Mouse (Mus musculus) lung, adult 2 months (tissue): ENCODE results near the gene Peak1.

Experiments used
- CTCF ChIP-seq: fragments of 200-500 bp; IDR thresholded peaks from 2 replicates; pipeline ENCODE4 v1.5.1; 2011; ENCODE audit warnings: mild to moderate bottlenecking, low read length, control low read depth; ENCODE audit not compliant: insufficient read depth
- POLR2A ChIP-seq: fragments of 200-500 bp; IDR thresholded peaks from 2 replicates; pipeline ENCODE4 v1.6.1; 2011; ENCODE audit warnings: low read depth, mild to moderate bottlenecking, control low read depth, low read length, borderline replicate concordance; ENCODE audit errors: extremely low read depth

GRCm38 (mm10) chr9:56463046-56463445 is 45.2 kb upstream of the Peak1 start:
- TF ChIP-seq CTCF (no peak), POLR2A (no peak)
